Mouse (Mus musculus) liver, adult 2 months (tissue): ENCODE results near the gene Map1s. TPM values are rescaled to one million over a fixed set of nuclear protein-coding genes. Genes with fewer than 3 reads are reported as not detected.

Experiments
- DNase-seq: peaks from one replicate; pipeline ENCODE4 v3.0.0-alpha.2; 2011; ENCODE audit warnings: low read depth, low spot score; ENCODE audit errors: extremely low read depth
- H3K27ac ChIP-seq: fragments of 200-500 bp; replicated peaks from 2 replicates; pipeline ENCODE4 v1.5.1; 2012; ENCODE audit warnings: low read depth, mild to moderate bottlenecking, control low read depth, inconsistent platforms, low read length; ENCODE audit not compliant: insufficient read depth
- H3K27me3 ChIP-seq: fragments of 200-500 bp; 2 replicates; pipeline ENCODE4 v1.6.1; 2012; ENCODE audit warnings: mild to moderate bottlenecking, moderate library complexity, low read length, inconsistent platforms; ENCODE audit not compliant: control insufficient read depth, insufficient read depth
- H3K36me3 ChIP-seq: fragments of 200-500 bp; 2 replicates; pipeline ENCODE4 v1.6.1; 2012; ENCODE audit warnings: low read length, inconsistent platforms; ENCODE audit not compliant: control insufficient read depth, insufficient read depth
- H3K4me1 ChIP-seq: fragments of 200-500 bp; 2 replicates; pipeline ENCODE4 v1.6.1; 2011; ENCODE audit warnings: low read length; ENCODE audit not compliant: control insufficient read depth, insufficient read depth
- H3K4me3 ChIP-seq: fragments of 200-500 bp; 2 replicates; pipeline ENCODE4 v1.5.1; 2011; ENCODE audit warnings: low read depth, mild to moderate bottlenecking, control low read depth, low read length, moderate library complexity; ENCODE audit not compliant: insufficient read depth
- H3K79me2 ChIP-seq: fragments of 200-500 bp; 2 replicates; pipeline ENCODE4 v1.6.1; 2012; ENCODE audit warnings: inconsistent platforms, mild to moderate bottlenecking, low read length, moderate library complexity; ENCODE audit not compliant: control insufficient read depth, insufficient read depth
- H3K9ac ChIP-seq: fragments of 200-500 bp; 2 replicates; pipeline ENCODE4 v1.6.1; 2012; ENCODE audit warnings: low read depth, mild to moderate bottlenecking, control low read depth, inconsistent platforms, low read length
- CTCF ChIP-seq: fragments of 200-500 bp; IDR thresholded peaks from 2 replicates; pipeline ENCODE4 v1.5.1; 2011; ENCODE audit warnings: low read depth, low read length, control low read depth
- POLR2A ChIP-seq: fragments of 200-500 bp; IDR thresholded peaks from 2 replicates; pipeline ENCODE4 v1.6.1; 2011; ENCODE audit warnings: low read length, control low read depth; ENCODE audit not compliant: insufficient read depth; ENCODE audit errors: extremely low read depth
- WGBS: fragments of 180-500 bp; shearing (Covaris S2); methylation state at CpG from one replicate; pipeline ENCODE4 v1.1.7; 2018; 5-methylcytosine and 5-hydroxymethylcytosine counted together
- polyA plus RNA-seq: library from polyadenylated mRNA; depleted of rRNA; stranded (reverse); fragments of >200 nt; gene quantifications from 2 replicates; pipeline ENCODE4 v1.2.3, GENCODE M21; 2012
- total RNA-seq: library from RNA; depleted of rRNA; stranded (reverse); fragments of >200 nt; gene quantifications from 2 replicates; pipeline ENCODE4 v1.2.3, GENCODE M21; 2014

The Map1s gene
- total and polyA plus RNA-seq, 2 experiments = 1.8 to 8.7 TPM

DNA sequence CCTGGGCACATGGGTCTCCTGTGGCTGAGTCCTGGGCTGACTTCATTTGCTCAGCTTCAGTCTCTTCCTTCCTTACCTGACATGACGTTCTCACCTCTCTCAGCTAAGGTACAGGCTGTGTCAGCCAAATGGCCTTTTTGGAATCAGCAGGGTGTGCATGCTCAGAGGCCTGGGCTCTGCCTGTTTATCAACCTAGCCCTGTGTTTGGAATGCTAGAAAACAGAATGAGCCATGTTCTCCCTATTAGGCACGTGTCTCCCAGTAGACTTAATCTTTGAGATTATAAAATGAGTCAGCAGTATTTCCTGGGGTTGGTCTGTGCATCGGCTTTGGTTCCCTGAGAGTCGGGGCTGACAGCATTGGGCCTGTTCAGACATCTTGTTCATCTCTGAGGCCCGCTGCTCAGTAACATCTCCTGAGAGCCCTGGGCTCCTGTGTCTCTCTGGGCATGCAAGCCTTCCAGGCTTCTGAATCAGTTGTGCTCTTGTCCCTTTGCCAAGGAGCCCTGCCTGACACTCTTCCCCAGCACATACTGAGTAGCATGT lies 23.1 kb downstream of the Map1s start:
- Histone ChIP-seq H3K4me1 (no peaks in the 10 kb centered on the region), H3K79me2 (no peaks in the 10 kb centered on the region), H3K36me3 (no peaks in the 10 kb centered on the region), H3K4me3 (no peak overlapping the region), H3K27ac (no peak overlapping the region), H3K9ac (no peak overlapping the region), H3K27me3 (no peaks in the 10 kb centered on the region)
- 73% methylated on average over 5 of the region's 5 CpGs for WGBS
- TF ChIP-seq CTCF = no peak
- no peak for TF ChIP-seq POLR2A
- DNase-seq = no peak

GRCm38 (mm10) chr8:70931731-70932130 lies 26.0 kb downstream of the Map1s start:
- TF ChIP-seq CTCF (no peak), POLR2A (no peak)
- Histone ChIP-seq H3K9ac (no peak overlapping the region), H3K4me3 (no peak overlapping the region), H3K79me2 (no peaks in the 10 kb centered on the region), H3K27me3 (no peaks in the 10 kb centered on the region), H3K36me3 (no peaks in the 10 kb centered on the region), H3K27ac (no peak overlapping the region), H3K4me1 (no peaks in the 10 kb centered on the region)
- 93% methylated on average over 11 of the region's 11 CpGs for WGBS
- no peak for DNase-seq

- H3K4me1 ChIP-seq = no peaks in the 10 kb centered on the region
- TF ChIP-seq POLR2A (no peak), CTCF (no peak)
- no peaks in the 10 kb centered on the region for H3K79me2 ChIP-seq
- no peaks in the 10 kb centered on the region for H3K27me3 ChIP-seq
- H3K27ac ChIP-seq = no peak overlapping the region
- no peak overlapping the region for H3K9ac ChIP-seq
- H3K36me3 ChIP-seq = no peaks in the 10 kb centered on the region
- 77% methylated on average over 4 of the region's 4 CpGs for WGBS
- DNase-seq = no peak
- no peak overlapping the region for H3K4me3 ChIP-seq
Observed at GRCm38 (mm10) chr8:70933036-70933435, 27.3 kb downstream of the Map1s start.

GRCm38 (mm10) chr8:70934786-70935185 lies 29.1 kb downstream of the Map1s start:
- Histone ChIP-seq H3K27ac (no peak overlapping the region), H3K79me2 (no peaks in the 10 kb centered on the region), H3K36me3 (no peaks in the 10 kb centered on the region), H3K27me3 (no peaks in the 10 kb centered on the region), H3K9ac (no peak overlapping the region), H3K4me1 (no peaks in the 10 kb centered on the region), H3K4me3 (no peak overlapping the region)
- 49% methylated on average over 7 of the region's 7 CpGs for WGBS
- no peak for TF ChIP-seq CTCF
- no peak for TF ChIP-seq POLR2A
- no peak for DNase-seq

- Histone ChIP-seq H3K36me3 (no peaks in the 10 kb centered on the region), H3K27ac (no peak overlapping the region), H3K79me2 (no peaks in the 10 kb centered on the region), H3K4me1 (no peaks in the 10 kb centered on the region), H3K4me3 (no peak overlapping the region), H3K9ac (no peak overlapping the region), H3K27me3 (no peaks in the 10 kb centered on the region)
- WGBS = 82% methylated on average over 6 of the region's 6 CpGs
- DNase-seq = no peak
- no peak for TF ChIP-seq POLR2A
- no peak for TF ChIP-seq CTCF
Observed at GRCm38 (mm10) chr8:70937200-70937599, 31.5 kb downstream of the Map1s start.

DNA sequence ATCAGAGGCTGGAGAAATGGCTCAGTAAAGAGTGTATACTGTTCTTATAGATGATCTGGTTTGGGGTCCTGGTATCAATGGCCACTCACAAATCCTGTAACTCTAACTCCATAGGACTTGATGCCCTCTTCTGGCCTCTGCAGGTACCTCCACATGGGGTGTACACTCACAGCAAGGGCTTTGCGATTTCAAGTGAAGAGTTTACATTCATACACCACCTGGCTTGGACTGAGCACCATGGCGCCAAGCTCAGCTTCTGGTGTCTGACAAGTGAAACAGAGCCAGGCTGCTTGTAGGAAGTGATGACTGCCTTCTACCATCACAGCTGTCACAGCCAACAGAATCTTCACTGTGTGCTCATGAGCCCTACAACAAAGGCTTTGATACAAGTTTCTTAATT lies 35.7 kb downstream of the Map1s start:
- WGBS = 66% methylated on average over 2 of the region's 2 CpGs
- no peak for TF ChIP-seq CTCF
- TF ChIP-seq POLR2A = no peak
- Histone ChIP-seq H3K79me2 (no peaks in the 10 kb centered on the region), H3K9ac (no peak overlapping the region), H3K4me3 (no peak overlapping the region), H3K36me3 (no peaks in the 10 kb centered on the region), H3K27ac (no peak overlapping the region), H3K27me3 (no peaks in the 10 kb centered on the region), H3K4me1 (no peaks in the 10 kb centered on the region)
- no peak for DNase-seq
